Mouse (Mus musculus) forebrain, embryonic 10.5 days (tissue): ENCODE data around the gene Kcnj11. TPM values are rescaled to one million over a fixed set of nuclear protein-coding genes. Genes with fewer than 3 reads are reported as not detected.

ENCODE experiments used
- DNase-seq: peaks from one replicate; pipeline ENCODE4 v3.0.0-alpha.2; 2017; ENCODE audit warnings: low spot score; ENCODE audit errors: extremely low spot score
- H3K27ac ChIP-seq: fragments of 300-500 bp; sonication (generic); 2 replicates; pipeline ENCODE4 v1.5.1; 2016; ENCODE audit warnings: mild to moderate bottlenecking
- H3K27me3 ChIP-seq: fragments of 300-500 bp; sonication (generic); 2 replicates; pipeline ENCODE4 v1.6.1; 2016; ENCODE audit warnings: mild to moderate bottlenecking; ENCODE audit not compliant: poor library complexity, severe bottlenecking
- H3K36me3 ChIP-seq: fragments of 300-500 bp; sonication (generic); replicated peaks from 2 replicates; pipeline ENCODE4 v1.6.1; 2016; ENCODE audit warnings: mild to moderate bottlenecking, moderate library complexity
- H3K4me1 ChIP-seq: fragments of 300-500 bp; sonication (generic); 2 replicates; pipeline ENCODE4 v1.6.1; 2016
- H3K4me3 ChIP-seq: fragments of 300-500 bp; sonication (generic); 2 replicates; pipeline ENCODE4 v1.5.1; 2016; ENCODE audit warnings: mild to moderate bottlenecking, moderate library complexity
- H3K9me3 ChIP-seq: fragments of 300-500 bp; sonication (generic); 2 replicates; pipeline ENCODE4 v1.6.1; 2016; ENCODE audit warnings: mild to moderate bottlenecking, moderate library complexity
- whole genome bisulfite sequencing: fragments of 180-500 bp; shearing (Covaris S2); methylation state at CpG from one replicate; pipeline ENCODE4 v1.1.7; 2016; 5-methylcytosine and 5-hydroxymethylcytosine counted together
- polyA plus RNA-seq: library from polyadenylated mRNA; unstranded; fragments of >200 nt; fragmentation: Nextera tagmentation; extraction: Ambion mirVana; gene quantifications from 2 replicates; pipeline ENCODE4 v1.2.1, GENCODE M21; 2016

Gene Kcnj11
- polyA plus RNA-seq, 1 experiment from 2014 or later, result 0.12 TPM

DNA sequence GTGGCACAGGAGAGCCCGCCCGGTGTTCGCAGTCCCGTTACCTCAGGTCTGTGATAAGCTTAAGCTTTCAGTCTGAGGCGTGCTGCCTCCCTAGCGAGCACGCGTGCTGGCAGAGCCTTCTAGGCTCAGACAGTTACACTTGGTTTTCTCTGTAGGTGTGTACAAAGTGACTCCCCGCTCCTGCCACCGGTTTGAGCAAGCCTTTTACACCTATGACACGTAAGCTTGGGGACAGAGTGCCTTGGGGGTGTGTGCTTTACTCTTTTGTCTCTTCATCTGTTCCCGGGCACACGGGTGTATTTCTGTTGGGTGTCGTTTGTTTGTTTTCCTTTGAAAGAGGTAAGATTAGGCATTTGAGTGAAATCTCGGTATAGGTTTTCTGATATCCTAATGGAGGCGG is 39.0 kb downstream of the Kcnj11 start:
- H3K36me3 ChIP-seq, result peaks cover 100% of the 10 kb centered on the region
- no peak overlapping the region for H3K4me3 ChIP-seq
- no peak overlapping the region for H3K27ac ChIP-seq
- 97% methylated on average over 16 of the region's 16 CpGs for WGBS
- no peak for DNase-seq
- H3K9me3 ChIP-seq, result no peaks in the 10 kb centered on the region
- no peaks in the 10 kb centered on the region for H3K4me1 ChIP-seq
- no peaks in the 10 kb centered on the region for H3K27me3 ChIP-seq

GRCm38 (mm10) chr7:46060688-46061087 is 39.9 kb downstream of the Kcnj11 start:
- Histone ChIP-seq H3K27ac (no peak overlapping the region), H3K9me3 (no peaks in the 10 kb centered on the region), H3K4me1 (no peaks in the 10 kb centered on the region), H3K27me3 (no peaks in the 10 kb centered on the region), H3K4me3 (no peak overlapping the region), H3K36me3 (peaks cover 100% of the 10 kb centered on the region)
- 95% methylated on average over 8 of the region's 8 CpGs for WGBS
- no peak for DNase-seq

GRCm38 (mm10) chr7:46058882-46059281 is 41.7 kb downstream of the Kcnj11 start:
- H3K36me3 ChIP-seq, result peaks cover 100% of the 10 kb centered on the region
- H3K4me1 ChIP-seq, result no peaks in the 10 kb centered on the region
- 92% methylated on average over 11 of the region's 11 CpGs for WGBS

DNA sequence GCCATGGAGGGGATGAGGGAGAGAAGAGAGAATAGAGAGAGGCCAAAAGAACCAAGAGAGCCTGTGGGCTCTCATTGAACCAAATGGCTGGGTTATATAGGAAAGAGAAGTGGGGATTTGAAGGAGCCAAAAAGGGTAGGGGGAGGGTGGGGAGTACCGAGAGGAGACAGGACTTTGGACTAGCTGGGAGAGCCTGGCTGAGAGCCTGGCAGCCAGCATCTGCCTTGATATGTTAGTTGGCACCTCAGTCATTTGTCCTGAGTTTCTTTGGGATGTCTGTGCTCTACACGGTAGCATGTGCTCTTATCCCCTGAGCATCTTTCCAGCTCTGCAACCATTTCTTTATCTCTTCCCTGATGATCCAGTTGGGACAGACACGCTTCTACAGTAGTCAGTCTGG is 47.0 kb downstream of the Kcnj11 start:
- peaks cover 90% of the 10 kb centered on the region for H3K36me3 ChIP-seq
- WGBS, result 94% methylated on average over 3 of the region's 3 CpGs

More at GRCm38 (mm10) chr7:46058882-46059281, 41.7 kb downstream of the Kcnj11 start:
- Histone ChIP-seq H3K27me3 (no peaks in the 10 kb centered on the region), H3K27ac (no peak overlapping the region), H3K4me3 (no peak overlapping the region), H3K9me3 (no peaks in the 10 kb centered on the region)
- DNase-seq, result no peak

GRCm38 (mm10) chr7:46052161-46052821 is 48.3 kb downstream of the Kcnj11 start:
- H3K36me3 ChIP-seq, result peaks cover 90% of the 10 kb centered on the region
- 90% methylated on average over 4 of the region's 4 CpGs for WGBS
- no peaks in the 10 kb centered on the region for H3K4me1 ChIP-seq

More for the DNA sequence above, 47.0 kb downstream of the Kcnj11 start:
- Histone ChIP-seq H3K27me3 (no peaks in the 10 kb centered on the region), H3K27ac (no peak overlapping the region), H3K9me3 (no peaks in the 10 kb centered on the region), H3K4me3 (no peak overlapping the region), H3K4me1 (no peaks in the 10 kb centered on the region)
- DNase-seq, result no peak

DNA sequence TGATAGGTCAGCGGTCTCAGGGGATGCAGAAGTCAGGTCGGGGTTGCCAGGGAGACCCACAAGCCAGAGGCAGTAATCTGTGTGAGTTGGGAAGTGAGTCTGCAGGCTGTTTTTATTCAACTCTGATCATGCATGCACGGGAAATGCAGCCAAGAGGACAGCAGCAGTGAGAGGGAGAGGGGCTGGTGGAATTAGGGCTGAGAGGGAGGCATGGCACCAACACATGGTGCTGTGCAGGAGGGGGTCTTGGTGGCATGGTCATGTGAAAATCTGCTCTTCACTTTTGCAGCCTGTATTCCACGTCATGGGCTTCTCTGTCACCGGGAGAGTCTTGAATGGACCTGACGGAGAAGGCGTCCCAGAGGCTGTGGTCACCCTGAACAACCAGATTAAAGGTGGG is 50.6 kb downstream of the Kcnj11 start:
- no peaks in the 10 kb centered on the region for H3K27me3 ChIP-seq
- 86% methylated on average over 7 of the region's 7 CpGs for WGBS
- no peaks in the 10 kb centered on the region for H3K9me3 ChIP-seq
- H3K27ac ChIP-seq, result no peak overlapping the region
- DNase-seq, result no peak
- H3K4me1 ChIP-seq, result no peaks in the 10 kb centered on the region
- no peak overlapping the region for H3K4me3 ChIP-seq
- H3K36me3 ChIP-seq, result peaks cover 87% of the 10 kb centered on the region

More at GRCm38 (mm10) chr7:46052161-46052821, 48.3 kb downstream of the Kcnj11 start:
- Histone ChIP-seq H3K9me3 (no peaks in the 10 kb centered on the region), H3K27me3 (no peaks in the 10 kb centered on the region), H3K4me3 (no peak overlapping the region), H3K27ac (no peak overlapping the region)
- DNase-seq, result no peak

DNA sequence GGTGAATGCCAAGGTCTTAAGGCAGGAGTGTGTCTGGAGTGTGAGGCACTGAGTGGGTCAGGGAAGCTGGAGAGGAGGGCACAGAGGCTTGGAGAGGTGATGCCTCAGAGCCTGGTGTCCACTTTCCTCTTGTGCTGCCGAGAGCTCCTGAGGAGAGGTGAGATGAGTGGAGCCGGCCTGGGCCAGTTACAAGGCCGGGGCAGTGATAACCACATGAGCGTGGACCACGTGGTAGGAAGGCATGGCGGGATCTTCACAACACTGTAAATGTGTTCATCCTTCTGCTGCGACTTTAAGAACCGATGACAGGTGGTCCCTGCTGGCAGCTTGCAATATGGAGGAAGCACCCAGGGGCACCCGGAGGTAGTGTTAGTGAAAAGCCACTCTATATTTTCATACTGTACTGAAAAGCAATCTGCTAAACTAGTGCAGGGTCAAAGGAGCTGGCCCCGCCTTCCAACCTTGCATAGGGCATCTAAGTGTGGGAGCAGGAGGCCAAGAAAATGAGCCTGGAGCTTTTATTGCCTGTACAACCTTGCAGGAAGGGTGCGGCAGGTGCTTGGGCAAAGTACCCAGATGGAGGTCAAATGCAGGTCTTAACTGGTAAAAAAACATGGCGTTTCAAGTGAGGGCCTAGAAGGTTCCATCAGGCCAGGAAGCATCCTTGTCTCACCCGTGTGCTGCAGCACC is 52.5 kb downstream of the Kcnj11 start:
- DNase-seq, result no peak
- H3K9me3 ChIP-seq, result no peaks in the 10 kb centered on the region
- H3K4me1 ChIP-seq, result no peaks in the 10 kb centered on the region
- WGBS, result 95% methylated on average over 13 of the region's 13 CpGs
- H3K36me3 ChIP-seq, result peaks cover 87% of the 10 kb centered on the region
- no peak overlapping the region for H3K4me3 ChIP-seq
- H3K27me3 ChIP-seq, result no peaks in the 10 kb centered on the region
- no peak overlapping the region for H3K27ac ChIP-seq

- H3K27ac ChIP-seq, result no peak overlapping the region
- no peaks in the 10 kb centered on the region for H3K27me3 ChIP-seq
- H3K36me3 ChIP-seq, result peaks cover 91% of the 10 kb centered on the region
- 93% methylated on average over 11 of the region's 11 CpGs for WGBS
- no peak overlapping the region for H3K4me3 ChIP-seq
- no peak for DNase-seq
- H3K9me3 ChIP-seq, result no peaks in the 10 kb centered on the region
- no peaks in the 10 kb centered on the region for H3K4me1 ChIP-seq
Observed at GRCm38 (mm10) chr7:46045882-46046281, 54.7 kb downstream of the Kcnj11 start.

- H3K27ac ChIP-seq, result no peak overlapping the region
- H3K4me3 ChIP-seq, result no peak overlapping the region
- no peak for DNase-seq
- H3K9me3 ChIP-seq, result no peaks in the 10 kb centered on the region
- no peaks in the 10 kb centered on the region for H3K27me3 ChIP-seq
- 94% methylated on average over 10 of the region's 10 CpGs for WGBS
- 0 out of 2 replicates have a peak, but pooled peaks cover 1% of the 10 kb centered on the region for H3K4me1 ChIP-seq
- peaks cover 91% of the 10 kb centered on the region for H3K36me3 ChIP-seq
Observed at GRCm38 (mm10) chr7:46044106-46044505, 56.5 kb downstream of the Kcnj11 start.

Other genes starting within 250 kb of the Kcnj11 start
- gene Kdelr1, start 228.0 kb downstream of the Kcnj11 start, polyA plus RNA-seq, result 34.1 and 37.0 TPM in 2 replicates
- gene Grin2d, start 222.4 kb downstream of the Kcnj11 start, polyA plus RNA-seq, result 0.09 TPM in 2 replicates
- gene Syngr4, start 204.1 kb downstream of the Kcnj11 start, polyA plus RNA-seq, result 1.3 and 1.9 TPM in 2 replicates
- 4.2 and 4.8 TPM in 2 replicates for gene Tmem143, start 203.8 kb downstream of the Kcnj11 start, polyA plus RNA-seq
- gene Emp3, start 179.4 kb downstream of the Kcnj11 start, polyA plus RNA-seq, result 8.5 and 9.7 TPM in 2 replicates
- gene Ccdc114, start 176.7 kb downstream of the Kcnj11 start, polyA plus RNA-seq, result 5.2 TPM in 2 replicates
- gene Abcc6, start 70.5 kb downstream of the Kcnj11 start, polyA plus RNA-seq, result 0.10 and 0.33 TPM in 2 replicates
- gene Nomo1, start 67.1 kb downstream of the Kcnj11 start, polyA plus RNA-seq, result 33.7 and 33.8 TPM in 2 replicates
- 1.5 TPM in 2 replicates for gene Abcc8, start 79.3 kb upstream of the Kcnj11 start, polyA plus RNA-seq
- gene Ush1c, start 137.7 kb upstream of the Kcnj11 start, polyA plus RNA-seq, result 3.6 and 4.4 TPM in 2 replicates
- gene Otog, start 140.2 kb upstream of the Kcnj11 start, polyA plus RNA-seq, result 0.07 TPM in 1 of 2 replicates, not detected in the other